Mouse (Mus musculus) midbrain, embryonic 15.5 days (tissue): Measurements from ENCODE around the gene Fbxl18. TPM values are rescaled to one million over a fixed set of nuclear protein-coding genes. Genes with fewer than 3 reads are reported as not detected.
"Not testable (repeated sequence)": the region's sequence is repeated elsewhere in the genome, so short reads cannot be mapped to it uniquely, and the experiment has no call there.

Source experiments
- ATAC-seq: fragments of 200-750 bp; cut with Nextera tagmentation; replicated peaks from 2 replicates; pipeline ENCODE4 v1.8.0; 2017; ENCODE audit warnings: moderate TSS enrichment
- H3K27ac ChIP-seq: fragments of 300-500 bp; sonication (generic); 2 replicates; pipeline ENCODE4 v1.5.1; 2015; ENCODE audit warnings: mild to moderate bottlenecking, inconsistent platforms
- H3K27me3 ChIP-seq: fragments of 300-500 bp; sonication (generic); replicated peaks from 2 replicates; pipeline ENCODE4 v1.6.1; 2015; ENCODE audit warnings: inconsistent platforms
- H3K36me3 ChIP-seq: fragments of 300-500 bp; sonication (generic); replicated peaks from 2 replicates; pipeline ENCODE4 v1.6.1; 2015; ENCODE audit warnings: inconsistent platforms
- H3K4me1 ChIP-seq: fragments of 300-500 bp; sonication (generic); 2 replicates; pipeline ENCODE4 v1.6.1; 2015; ENCODE audit warnings: inconsistent platforms
- H3K4me2 ChIP-seq: fragments of 300-500 bp; sonication (generic); 2 replicates; pipeline ENCODE4 v1.6.1; 2015; ENCODE audit warnings: inconsistent platforms, mild to moderate bottlenecking, moderate library complexity
- H3K4me3 ChIP-seq: fragments of 300-500 bp; sonication (generic); 2 replicates; pipeline ENCODE4 v1.5.1; 2015; ENCODE audit warnings: mild to moderate bottlenecking, inconsistent platforms
- H3K9ac ChIP-seq: fragments of 300-500 bp; sonication (generic); 2 replicates; pipeline ENCODE4 v1.6.1; 2015; ENCODE audit warnings: mild to moderate bottlenecking, inconsistent platforms
- H3K9me3 ChIP-seq: fragments of 300-500 bp; sonication (generic); 2 replicates; pipeline ENCODE4 v1.6.1; 2016; ENCODE audit warnings: inconsistent platforms
- WGBS: fragments of 180-500 bp; shearing (Covaris S2); methylation state at CpG from one replicate; pipeline ENCODE4 v1.1.7; 2015; ENCODE audit warnings: mixed read lengths; 5-methylcytosine and 5-hydroxymethylcytosine counted together
- polyA plus RNA-seq: library from polyadenylated mRNA; unstranded; fragments of >200 nt; fragmentation: Nextera tagmentation; extraction: Ambion mirVana; gene quantifications from 2 replicates; pipeline ENCODE4 v1.2.1, GENCODE M21; 2015

The Fbxl18 gene
- polyA plus RNA-seq, 1 experiment from 2014 or later: 43.0 TPM

DNA sequence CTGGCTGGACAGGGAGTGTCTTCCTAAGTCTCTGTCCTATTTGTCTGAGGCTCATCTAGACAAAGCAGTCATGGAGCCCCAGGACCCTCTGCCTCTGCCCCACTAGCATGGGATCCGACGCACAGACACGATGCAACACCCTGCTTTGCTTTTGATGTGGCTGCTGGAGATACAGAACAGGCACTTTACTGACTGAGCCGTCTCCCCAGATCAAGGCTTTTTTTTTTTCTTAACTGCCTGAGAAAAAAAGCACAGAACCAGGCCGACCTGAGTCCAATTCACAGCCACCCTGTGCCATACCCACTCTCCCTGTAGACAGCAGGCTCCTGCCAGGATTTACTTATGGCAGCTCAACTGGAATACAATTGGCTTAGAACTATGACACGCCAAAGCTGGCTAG lies 3.8 kb downstream of the Fbxl18 start:
- Histone ChIP-seq H3K27me3 (no peaks in the 10 kb centered on the region), H3K36me3 (peaks cover 2% of the 10 kb centered on the region), H3K4me3 (no peak overlapping the region), H3K27ac (no peak overlapping the region), H3K9ac (no peak overlapping the region), H3K9me3 (no peaks in the 10 kb centered on the region), H3K4me2 (no peak overlapping the region), H3K4me1 (peaks cover 22% of the 10 kb centered on the region)
- ATAC-seq: no peak
- WGBS: 80% methylated on average over 6 of the region's 6 CpGs

DNA sequence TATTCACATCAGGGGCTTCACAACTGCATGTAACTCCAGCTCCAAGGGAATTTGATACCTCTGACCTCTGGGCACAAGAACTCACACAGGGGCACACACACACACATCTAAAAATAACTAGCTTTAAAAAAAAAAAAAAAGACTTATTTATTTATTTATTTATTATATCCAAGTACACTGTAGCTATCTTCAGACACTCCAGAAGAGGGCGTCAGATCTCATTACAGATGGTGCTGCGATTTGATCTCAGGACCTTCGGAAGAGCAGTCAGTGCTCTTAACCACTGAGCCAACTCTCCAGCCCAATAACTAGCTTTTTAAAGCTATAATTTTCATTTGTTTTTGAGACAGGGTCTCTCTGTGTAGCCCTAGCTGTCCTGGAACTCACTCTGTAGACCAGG lies 7.7 kb downstream of the Fbxl18 start:
- H3K4me1 ChIP-seq, H3K4me2 ChIP-seq, H3K4me3 ChIP-seq, H3K9me3 ChIP-seq, ATAC-seq, H3K27me3 ChIP-seq, H3K27ac ChIP-seq, H3K9ac ChIP-seq: not testable (repeated sequence)
- WGBS: 88% methylated on average over 3 of the region's 3 CpGs
- peaks cover 22% of the 10 kb centered on the region for H3K36me3 ChIP-seq

DNA sequence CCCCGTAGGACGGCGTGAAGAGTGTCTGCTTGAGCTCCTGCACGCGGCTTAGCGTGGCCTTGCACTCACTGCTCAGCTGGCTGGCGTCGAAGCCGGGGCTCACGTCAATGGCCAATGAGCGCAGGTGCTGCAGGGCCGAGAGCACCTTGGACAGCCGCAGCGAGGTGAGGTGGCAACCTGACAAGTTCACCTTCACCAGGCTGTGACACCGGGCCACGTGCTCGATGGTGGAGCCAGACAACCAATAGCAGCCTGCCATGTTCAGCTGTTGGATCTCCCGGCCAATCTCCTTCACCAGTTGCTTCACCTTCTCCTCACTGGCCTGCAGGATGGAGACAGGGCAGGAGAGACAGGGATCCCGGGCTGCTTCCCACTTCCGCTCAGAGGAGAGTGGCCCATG lies 8.5 kb downstream of the Fbxl18 start:
- Histone ChIP-seq H3K9ac (no peak overlapping the region), H3K4me1 (peaks cover 3% of the 10 kb centered on the region), H3K4me2 (no peak overlapping the region), H3K36me3 (peaks cover 22% of the 10 kb centered on the region), H3K27me3 (no peaks in the 10 kb centered on the region), H3K27ac (no peak overlapping the region), H3K9me3 (no peaks in the 10 kb centered on the region), H3K4me3 (no peak overlapping the region)
- no peak for ATAC-seq
- 95% methylated on average over 20 of the region's 20 CpGs for WGBS

DNA sequence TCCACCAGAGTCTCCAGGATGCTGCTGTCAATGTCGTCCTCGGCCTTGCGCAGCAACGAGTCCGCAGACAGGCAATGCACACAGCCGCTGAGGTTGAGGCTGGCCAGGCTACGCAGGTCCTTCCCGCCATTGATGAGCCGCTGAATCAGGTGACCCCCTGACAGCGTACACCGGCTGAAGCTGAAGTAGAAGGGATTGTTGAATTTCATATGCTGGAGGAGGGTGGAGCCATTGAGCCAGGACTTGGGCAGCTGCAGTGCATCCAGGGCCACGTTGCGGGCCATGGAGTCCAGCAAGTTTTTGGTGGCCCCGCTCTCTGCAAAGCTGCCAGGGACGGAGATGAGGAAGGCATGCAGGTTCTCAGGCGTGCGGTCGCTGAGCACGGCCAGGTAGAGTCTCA lies 9.0 kb downstream of the Fbxl18 start:
- peaks cover 9% of the 10 kb centered on the region for H3K4me1 ChIP-seq
- H3K27me3 ChIP-seq: no peaks in the 10 kb centered on the region
- ATAC-seq: no peak
- no peak overlapping the region for H3K4me3 ChIP-seq
- no peak overlapping the region for H3K27ac ChIP-seq
- H3K36me3 ChIP-seq: peaks cover 22% of the 10 kb centered on the region
- 97% methylated on average over 19 of the region's 19 CpGs for whole genome bisulfite sequencing
- H3K4me2 ChIP-seq: no peak overlapping the region
- H3K9me3 ChIP-seq: no peaks in the 10 kb centered on the region
- no peak overlapping the region for H3K9ac ChIP-seq

DNA sequence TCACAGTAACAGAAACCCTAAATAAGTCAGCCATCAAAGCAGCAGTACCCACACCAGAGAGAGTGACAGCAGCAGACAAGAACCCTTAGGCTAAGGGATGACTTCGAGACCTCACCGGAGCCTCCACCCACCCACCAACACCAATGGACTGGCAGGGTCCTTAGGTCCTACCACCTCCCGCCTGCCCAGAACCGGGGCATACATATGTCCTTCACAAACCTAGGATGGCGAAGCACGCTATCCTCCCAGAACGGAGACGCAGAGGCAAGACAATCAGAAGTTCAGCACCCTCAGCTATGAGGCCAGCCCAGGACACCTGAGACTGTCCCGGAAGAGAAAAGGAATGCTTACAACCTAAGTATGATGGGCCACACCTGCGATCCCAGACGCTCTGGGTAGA lies 12.8 kb downstream of the Fbxl18 start:
- Histone ChIP-seq H3K27ac (no peak overlapping the region), H3K27me3 (no peaks in the 10 kb centered on the region), H3K9me3 (no peaks in the 10 kb centered on the region), H3K4me3 (no peak overlapping the region), H3K36me3 (peaks cover 27% of the 10 kb centered on the region), H3K9ac (no peak overlapping the region), H3K4me1 (peaks cover 26% of the 10 kb centered on the region), H3K4me2 (no peak overlapping the region)
- no peak for ATAC-seq
- WGBS: 93% methylated on average over 11 of the region's 11 CpGs

DNA sequence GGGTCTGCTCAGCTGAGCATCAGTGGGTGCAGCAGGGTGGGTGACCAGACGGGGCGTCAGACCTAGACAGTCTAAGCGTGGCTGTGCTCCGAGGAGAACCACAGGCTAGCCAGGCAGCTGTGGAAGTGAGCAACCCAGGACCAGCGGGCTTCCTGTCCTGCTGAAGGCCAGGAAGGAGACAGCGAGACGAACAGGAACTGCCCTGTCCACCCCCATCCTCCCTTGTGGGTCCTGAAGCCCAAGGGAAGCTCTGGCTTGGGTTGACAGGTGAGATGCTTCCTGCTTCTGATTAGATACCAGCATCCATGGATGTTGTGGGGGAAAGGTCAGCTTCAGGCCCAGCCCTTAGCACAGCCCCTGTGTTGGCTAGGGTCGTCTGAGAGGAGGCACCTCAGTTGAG lies 13.3 kb downstream of the Fbxl18 start:
- peaks cover 27% of the 10 kb centered on the region for H3K36me3 ChIP-seq
- H3K27ac ChIP-seq: peak overlapping the region; percentile 69
- WGBS: 86% methylated on average over 8 of the region's 8 CpGs
- no peak overlapping the region for H3K9ac ChIP-seq
- no peak for ATAC-seq
- peaks cover 28% of the 10 kb centered on the region for H3K4me1 ChIP-seq
- H3K27me3 ChIP-seq: no peaks in the 10 kb centered on the region
- no peak overlapping the region for H3K4me3 ChIP-seq
- H3K9me3 ChIP-seq: no peaks in the 10 kb centered on the region
- no peak overlapping the region for H3K4me2 ChIP-seq

DNA sequence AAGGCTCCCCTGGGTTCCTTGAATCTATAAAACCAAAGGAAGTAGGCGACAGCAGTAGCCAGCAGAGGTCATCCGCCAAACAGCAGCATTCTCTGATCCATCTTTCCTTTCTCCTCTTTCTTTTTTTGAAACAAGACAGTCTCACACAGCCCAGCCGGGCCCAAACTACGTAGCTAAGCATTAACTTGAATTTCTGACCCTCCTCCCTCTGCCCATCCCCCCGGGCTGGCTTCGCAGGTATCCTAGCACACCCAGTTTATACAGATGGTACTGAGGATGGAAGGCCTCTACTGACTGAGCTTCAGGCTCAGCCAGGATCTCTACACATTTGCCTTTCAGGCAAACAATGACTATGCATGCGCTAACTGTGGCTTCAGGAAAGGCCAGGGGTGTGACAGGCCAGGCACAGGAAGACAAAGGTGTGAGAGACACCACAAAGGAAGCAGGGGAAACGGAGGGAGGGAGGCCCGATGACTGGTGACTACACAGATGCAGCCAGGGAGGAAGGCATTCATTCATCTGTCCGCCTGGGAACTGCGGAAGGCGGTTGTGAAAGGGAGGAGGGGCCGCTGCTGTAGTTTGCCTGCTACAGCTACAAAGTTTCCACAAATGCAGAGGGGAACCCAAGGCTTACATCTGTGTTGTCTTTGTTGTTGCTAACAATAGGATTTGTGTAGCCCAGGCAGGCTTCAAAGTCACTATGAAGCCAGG lies 14.3 kb downstream of the Fbxl18 start:
- WGBS: 23% methylated on average over 13 of the region's 13 CpGs

DNA sequence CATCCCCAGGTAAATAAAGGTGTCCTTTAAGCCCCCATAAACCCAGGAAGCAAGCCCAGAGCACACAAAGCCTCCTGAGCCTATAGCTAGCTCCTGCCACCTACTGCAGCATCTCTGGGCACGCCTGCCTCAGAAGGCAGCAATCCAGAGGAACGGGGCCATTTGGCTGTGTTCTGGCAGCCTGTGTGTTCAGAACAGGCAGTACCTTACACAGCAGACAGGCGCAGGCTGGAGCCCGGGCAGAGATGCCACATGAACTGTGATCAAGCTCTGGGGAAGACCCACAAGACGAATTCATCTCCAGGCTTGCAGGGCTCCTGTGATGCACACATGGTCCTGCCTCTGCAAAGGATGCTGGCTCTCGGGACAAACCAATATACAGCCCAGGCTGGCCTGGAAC lies 15.0 kb downstream of the Fbxl18 start:
- Histone ChIP-seq H3K9ac (no peak overlapping the region), H3K27me3 (no peaks in the 10 kb centered on the region), H3K9me3 (no peaks in the 10 kb centered on the region), H3K27ac (peak overlapping the region; percentile 69; the same call in 1 of the 2 replicates), H3K4me1 (peaks cover 28% of the 10 kb centered on the region), H3K4me3 (no peak overlapping the region), H3K36me3 (peaks cover 13% of the 10 kb centered on the region), H3K4me2 (no peak overlapping the region)
- ATAC-seq: no peak
- WGBS: 80% methylated on average over 6 of the region's 6 CpGs

More for the DNA sequence above, 14.3 kb downstream of the Fbxl18 start:
- no peaks in the 10 kb centered on the region for H3K27me3 ChIP-seq
- ATAC-seq: no peak
- H3K4me3 ChIP-seq: no peak overlapping the region
- peaks cover 21% of the 10 kb centered on the region for H3K36me3 ChIP-seq
- H3K9me3 ChIP-seq: no peaks in the 10 kb centered on the region
- peak overlapping the region; percentile 20 for H3K9ac ChIP-seq
- H3K4me2 ChIP-seq: peak overlapping the region; percentile 14; the same call in 1 of the 2 replicates
- peaks cover 28% of the 10 kb centered on the region for H3K4me1 ChIP-seq
- peak overlapping the region; percentile 69 for H3K27ac ChIP-seq

DNA sequence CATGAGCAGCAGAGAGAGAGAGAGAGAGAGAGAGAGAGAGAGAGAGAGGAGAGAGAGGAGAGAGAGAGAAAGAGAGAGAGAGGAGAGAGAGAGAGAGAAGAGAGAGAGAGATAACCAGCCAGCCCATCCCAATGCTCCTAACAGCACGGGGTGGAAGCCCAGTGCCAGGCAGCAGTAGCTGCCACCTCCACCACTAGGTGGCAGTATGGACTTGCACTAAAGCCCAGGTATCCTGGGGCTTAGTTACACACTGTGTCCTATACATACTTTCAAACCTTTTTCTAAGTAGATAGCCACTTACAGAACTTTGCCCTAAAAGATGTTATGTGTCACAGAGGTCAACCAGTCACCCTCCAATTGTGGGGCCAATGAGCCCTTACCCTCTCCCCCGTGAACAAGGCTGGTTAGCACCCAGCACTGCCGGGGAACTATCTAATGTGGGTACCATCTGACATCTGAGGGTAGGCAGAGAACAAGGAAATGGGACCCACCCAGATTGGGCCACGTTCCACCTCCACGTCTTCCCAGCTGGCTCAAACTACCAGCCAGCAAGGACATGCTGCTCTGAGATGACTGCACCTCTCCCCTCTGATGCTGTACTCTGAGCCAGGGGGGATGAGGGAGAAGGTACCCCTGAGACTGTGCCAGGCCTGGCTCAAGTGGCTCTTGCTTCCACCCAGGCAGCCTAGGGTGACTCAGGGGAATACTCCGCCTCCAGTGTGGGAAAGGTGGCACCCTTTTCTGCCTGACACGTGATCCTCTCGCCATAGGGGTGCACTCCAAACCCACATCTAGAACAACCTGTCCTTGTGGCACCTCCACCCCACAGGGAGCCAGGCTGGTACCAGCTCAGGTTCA lies 15.7 kb downstream of the Fbxl18 start:
- peaks cover 28% of the 10 kb centered on the region for H3K4me1 ChIP-seq
- H3K9me3 ChIP-seq: no peaks in the 10 kb centered on the region
- H3K4me2 ChIP-seq: no peak overlapping the region
- WGBS: 67% methylated on average over 8 of the region's 8 CpGs
- H3K36me3 ChIP-seq: 0 out of 2 replicates have a peak, but pooled peaks cover 7% of the 10 kb centered on the region
- ATAC-seq: peak; percentile 62
- no peak overlapping the region for H3K9ac ChIP-seq
- H3K4me3 ChIP-seq: no peak overlapping the region
- 0 out of 2 replicates have a peak overlapping the region, but pooled peaks have one; percentile 69 for H3K27ac ChIP-seq
- no peaks in the 10 kb centered on the region for H3K27me3 ChIP-seq

DNA sequence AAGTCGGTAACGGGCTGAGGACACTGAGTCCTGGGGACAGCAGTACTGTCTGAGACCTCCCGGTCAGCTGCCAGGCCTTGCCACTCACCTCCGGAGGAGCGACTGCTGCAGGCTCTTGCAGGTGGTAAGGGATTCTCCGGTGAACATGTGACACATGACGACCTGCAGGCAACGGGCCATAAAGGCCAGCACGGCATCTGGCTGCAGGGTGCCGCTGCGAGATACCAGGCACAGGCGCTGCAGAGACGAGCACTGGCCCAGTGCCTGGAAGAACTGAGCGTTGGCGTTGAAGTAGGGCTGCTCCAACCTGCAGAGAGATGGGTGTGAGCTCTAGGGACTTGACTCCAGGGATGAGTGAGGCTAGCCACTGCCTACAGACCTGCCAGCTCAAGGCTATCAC lies 16.7 kb downstream of the Fbxl18 start:
- WGBS: 90% methylated on average over 15 of the region's 15 CpGs

DNA sequence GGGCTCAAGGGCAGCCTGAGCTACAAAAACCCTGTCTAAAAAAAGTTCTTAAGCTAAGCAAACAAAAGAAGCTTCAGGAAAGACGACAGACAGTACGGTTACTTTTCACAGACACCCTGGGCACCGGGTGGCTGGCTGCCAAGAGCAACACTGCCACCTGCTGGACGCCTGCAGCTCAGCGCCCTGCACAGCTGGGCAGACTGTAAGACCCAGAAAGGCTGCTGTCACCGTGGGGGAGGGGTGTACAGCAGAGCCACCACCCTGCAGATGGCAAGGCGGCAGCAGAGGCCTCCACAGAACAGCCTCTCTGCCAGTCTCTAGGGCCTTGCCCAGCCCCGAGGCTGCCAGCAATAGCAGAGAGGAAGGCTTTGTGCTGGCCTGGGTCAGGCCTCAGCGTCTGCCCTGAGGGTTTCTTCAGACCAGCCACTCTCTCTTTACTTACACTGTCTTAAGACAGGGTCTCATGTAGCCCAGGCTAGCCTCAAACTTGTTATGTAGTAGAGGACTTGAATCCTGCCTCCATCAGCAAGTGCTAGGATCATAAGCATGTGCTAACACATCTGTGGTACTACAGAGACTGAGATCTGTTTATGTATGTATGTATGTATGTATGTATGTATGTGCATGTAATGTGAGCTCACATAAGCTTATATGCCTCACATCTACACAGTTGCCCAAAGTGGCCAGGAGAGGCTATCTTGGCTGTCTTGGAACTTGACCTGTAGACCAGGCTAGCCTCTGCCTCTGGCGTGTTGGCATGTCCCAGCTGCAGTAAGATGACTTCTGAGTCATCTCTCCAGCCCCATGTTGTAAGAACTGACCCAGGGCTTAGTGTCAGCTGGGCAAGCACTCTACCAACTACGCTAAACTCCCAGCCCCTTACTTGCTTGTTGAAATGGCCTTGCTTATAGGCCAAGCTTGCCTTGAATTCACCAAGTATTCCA lies 17.6 kb downstream of the Fbxl18 start:
- 27% methylated on average over 11 of the region's 11 CpGs for WGBS
- H3K4me1 ChIP-seq: peaks cover 28% of the 10 kb centered on the region
- H3K4me3 ChIP-seq: no peak overlapping the region
- no peaks in the 10 kb centered on the region for H3K27me3 ChIP-seq
- H3K27ac ChIP-seq: no peak overlapping the region
- no peaks in the 10 kb centered on the region for H3K9me3 ChIP-seq
- no peak overlapping the region for H3K4me2 ChIP-seq
- ATAC-seq: peak; percentile 65
- H3K9ac ChIP-seq: no peak overlapping the region
- 0 out of 2 replicates have a peak, but pooled peaks cover 4% of the 10 kb centered on the region for H3K36me3 ChIP-seq

More for the DNA sequence above, 16.7 kb downstream of the Fbxl18 start:
- Histone ChIP-seq H3K27me3 (no peaks in the 10 kb centered on the region), H3K9me3 (no peaks in the 10 kb centered on the region), H3K27ac (no peak overlapping the region), H3K4me1 (peaks cover 28% of the 10 kb centered on the region), H3K9ac (no peak overlapping the region), H3K4me3 (no peak overlapping the region), H3K4me2 (no peak overlapping the region), H3K36me3 (0 out of 2 replicates have a peak, but pooled peaks cover 4% of the 10 kb centered on the region)
- no peak for ATAC-seq

DNA sequence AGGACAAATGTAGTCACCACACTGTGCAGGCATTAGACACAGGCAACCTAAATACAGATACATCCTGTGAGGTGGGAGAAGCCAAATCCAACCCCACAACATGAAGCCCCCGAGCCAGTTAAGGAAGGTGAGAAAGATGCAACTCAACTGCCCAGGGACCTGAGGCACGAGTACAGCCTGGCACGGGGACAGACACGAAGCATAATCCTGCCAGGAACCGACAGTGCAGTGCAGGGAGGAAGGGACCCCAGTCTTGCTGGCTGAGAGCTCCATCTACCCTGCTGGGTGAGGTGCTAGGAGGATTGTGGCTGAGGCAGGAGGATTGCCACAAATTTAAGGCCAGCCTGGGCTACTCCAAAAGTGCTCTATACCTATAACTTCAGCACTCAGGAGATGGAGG lies 18.3 kb downstream of the Fbxl18 start:
- WGBS: 86% methylated on average over 5 of the region's 5 CpGs
- H3K9ac ChIP-seq: no peak overlapping the region
- H3K4me3 ChIP-seq: no peak overlapping the region
- H3K4me2 ChIP-seq: no peak overlapping the region
- no peak overlapping the region for H3K27ac ChIP-seq
- ATAC-seq: peak; percentile 8; the same call in 1 of the 2 replicates
- no peaks in the 10 kb centered on the region for H3K9me3 ChIP-seq
- H3K4me1 ChIP-seq: peaks cover 26% of the 10 kb centered on the region
- 0 out of 2 replicates have a peak, but pooled peaks cover 4% of the 10 kb centered on the region for H3K36me3 ChIP-seq
- H3K27me3 ChIP-seq: no peaks in the 10 kb centered on the region
